18 mouse cellular contexts compared by ENCODE assay signal in genomic region chr11:113031405-113031804, GRCm38 (mm10).
A peak's percentile ranks its signal among the peaks of the same experiment; 100 is the strongest.
DNase-seq lines count a peak whose midpoint lies in the region; ATAC-seq lines count a peak whose summit lies in the region.
"Had no signal": no experiment of that assay in that cellular context is flagged by ENCODE, and none has a peak within 500 bp of the region (broad histone marks: within the 10 kb centered on the region; RNA-seq: fewer than 3 reads in every experiment).

No protein-coding gene starts in this region.

- DNase-seq in hindbrain, embryonic 10.5 days (ENCODE audit: low spot score) = no peak
- DNase-seq in Muller cell, postnatal 12 days (ENCODE audit: inconsistent ontology term) = peak; percentile 58
- DNase-seq in kidney, adult 8-10 months = peak; percentile 62 to 75
- peak; percentile 65 to 87 for DNase-seq in kidney, postnatal 25 days
- DNase-seq in right cerebral cortex, postnatal 10 days (ENCODE audit: low spot score in 2 of 2) = no peak
- DNase-seq in thymus, postnatal 10 days (ENCODE audit: low spot score in 2 of 2) = no peak
- DNase-seq in urinary bladder, postnatal 25 days (ENCODE audit: low spot score) = no peak
- DNase-seq: cerebellum, adult 9-11 months; forebrain, postnatal 0 days; layer of hippocampus, postnatal 36 days; spleen, adult 18-20 months; thymus, adult 18-20 months had no signal

- H3K36me3 ChIP-seq in hindbrain, embryonic 10.5 days = no peaks in the 10 kb centered on the region
- H3K36me3 ChIP-seq in hindbrain, embryonic 13.5 days = no peaks in the 10 kb centered on the region
- H3K36me3 ChIP-seq: heart, embryonic 10.5 days; limb, embryonic 15.5 days; liver, embryonic 15.5 days had no signal

- H3K4me3 ChIP-seq in hindbrain, embryonic 10.5 days = no peak overlapping the region
- H3K4me3 ChIP-seq in hindbrain, embryonic 13.5 days = no peak overlapping the region
- H3K4me3 ChIP-seq: heart, embryonic 10.5 days; layer of hippocampus, adult 2 months; limb, embryonic 15.5 days; liver, embryonic 15.5 days had no signal

- H3K4me1 ChIP-seq in hindbrain, embryonic 10.5 days (replicated peaks) = peaks cover 26% of the 10 kb centered on the region
- peaks cover 5% of the 10 kb centered on the region; the same call in 1 of the 2 replicates for H3K4me1 ChIP-seq in hindbrain, embryonic 13.5 days (replicated peaks)
- H3K4me1 ChIP-seq: liver, embryonic 15.5 days had no signal

- H3K27ac ChIP-seq in hindbrain, embryonic 10.5 days = 0 out of 2 replicates have a peak overlapping the region, but pooled peaks have one; percentile 40
- no peak overlapping the region for H3K27ac ChIP-seq in hindbrain, embryonic 13.5 days
- H3K27ac ChIP-seq: heart, embryonic 10.5 days; layer of hippocampus, adult 2 months; limb, embryonic 15.5 days; liver, embryonic 15.5 days had no signal

- H3K27me3 ChIP-seq in hindbrain, embryonic 10.5 days (ENCODE audit: insufficient read depth, poor library complexity, severe bottlenecking) = no peaks in the 10 kb centered on the region; the same call in 1 of the 2 replicates
- no peaks in the 10 kb centered on the region for H3K27me3 ChIP-seq in hindbrain, embryonic 13.5 days
- H3K27me3 ChIP-seq: CH12.LX; limb, embryonic 15.5 days had no signal

- H3K9me3 ChIP-seq in hindbrain, embryonic 10.5 days = no peaks in the 10 kb centered on the region
- no peaks in the 10 kb centered on the region for H3K9me3 ChIP-seq in hindbrain, embryonic 13.5 days
- H3K9me3 ChIP-seq: heart, embryonic 10.5 days; limb, embryonic 15.5 days; liver, embryonic 15.5 days had no signal

- WGBS in hindbrain, embryonic 10.5 days = 49% methylated on average over 8 of the region's 8 CpGs
- 59% methylated on average over 8 of the region's 8 CpGs for WGBS in hindbrain, embryonic 13.5 days

- ATAC-seq in hindbrain, embryonic 13.5 days (ENCODE audit: low FRiP score) = no peak
- ATAC-seq: forebrain, postnatal 0 days had no signal

- no peak overlapping the region for H3K4me2 ChIP-seq in hindbrain, embryonic 13.5 days
- H3K4me2 ChIP-seq: limb, embryonic 15.5 days; liver, embryonic 15.5 days had no signal

- no peak overlapping the region for H3K9ac ChIP-seq in hindbrain, embryonic 13.5 days
- H3K9ac ChIP-seq: forebrain, postnatal 0 days; limb, embryonic 15.5 days; liver, embryonic 15.5 days had no signal

Comparison
In these comparisons a context has a peak if more than half of its experiments do, and no peak if none do; other contexts are left out.
1. DNase-seq: peak in Muller cell, postnatal 12 days (single experiment), kidney, adult 8-10 months (2 of 2) and kidney, postnatal 25 days (2 of 2); none in hindbrain, embryonic 10.5 days (single experiment), right cerebral cortex, postnatal 10 days (0 of 2), thymus, postnatal 10 days (0 of 2) and urinary bladder, postnatal 25 days (single experiment).